Mouse (Mus musculus) cortical plate, adult 2 months (tissue): ENCODE results near the gene Gm13696.
"Not testable (repeated sequence)": the region's sequence is repeated elsewhere in the genome, so short reads cannot be mapped to it uniquely, and the experiment has no call there.

Source experiments
- CTCF ChIP-seq: fragments of 200-500 bp; IDR thresholded peaks from 2 replicates; pipeline ENCODE4 v1.5.1; 2011; ENCODE audit warnings: mild to moderate bottlenecking, control low read depth, low read length; ENCODE audit not compliant: insufficient read depth; ENCODE audit errors: extremely low read depth
- POLR2A ChIP-seq: fragments of 200-500 bp; IDR thresholded peaks from 2 replicates; pipeline ENCODE4 v1.6.1; 2011; ENCODE audit warnings: mild to moderate bottlenecking, low read length, control low read depth; ENCODE audit not compliant: insufficient read depth; ENCODE audit errors: extremely low read depth

GRCm38 (mm10) chr2:83972823-83973222 is at the start of gene Gm13696:
- not testable (repeated sequence) for TF ChIP-seq CTCF, POLR2A
